Mouse (Mus musculus): ENCODE data around the gene Mgat5.

- no peak for TF ChIP-seq ZC3H11A (IDR thresholded peaks at IDR 0.05; ENCODE audit: borderline replicate concordance, low read depth, low read length)
- TF ChIP-seq ZNF384 (IDR thresholded peaks at IDR 0.05; ENCODE audit: low read depth, low read length), result no peak
- no peak for TF ChIP-seq HCFC1 (IDR thresholded peaks at IDR 0.05; ENCODE audit: borderline replicate concordance, insufficient read depth, low read length)
- TF ChIP-seq CHD2 (IDR thresholded peaks at IDR 0.05; ENCODE audit: low read depth, low read length), result no peak
- TF ChIP-seq MAFK (IDR thresholded peaks at IDR 0.05; ENCODE audit: insufficient read depth, low read depth, low read length), result no peak
These were observed 308.3 kb downstream of the Mgat5 start for GRCm38 (mm10) chr1:127513140-127513539.
